Comparison of ENCODE assay signal across 47 mouse cellular contexts in genomic region chr17:36462234-36462633, GRCm38 (mm10). TPM values are rescaled to one million over a fixed set of nuclear protein-coding genes. Genes with fewer than 3 reads are reported as not detected.
"Had no signal": no experiment of that assay in that cellular context is flagged by ENCODE, and none has a peak within 500 bp of the region (broad histone marks: within the 10 kb centered on the region; RNA-seq: fewer than 3 reads in every experiment).

Gene H2-M10.4, minus strand, starts transcription at chr17:36462334.

- H3K27me3 ChIP-seq: limb, embryonic 12.5 days; limb, embryonic 13.5 days; limb, embryonic 15.5 days; liver, embryonic 12.5 days; liver, embryonic 13.5 days; liver, embryonic 15.5 days; lung, embryonic 15.5 days; megakaryocyte, embryonic 14.5 days; midbrain, embryonic 12.5 days; midbrain, embryonic 13.5 days; midbrain, embryonic 15.5 days; neural tube, embryonic 12.5 days had no signal

- H3K9me3 ChIP-seq: limb, embryonic 10.5 days; limb, embryonic 12.5 days; limb, embryonic 13.5 days; limb, embryonic 15.5 days; liver, embryonic 12.5 days; liver, embryonic 13.5 days; liver, embryonic 15.5 days; lung, embryonic 15.5 days; megakaryocyte, embryonic 14.5 days; midbrain, embryonic 10.5 days; midbrain, embryonic 12.5 days; midbrain, embryonic 13.5 days; midbrain, embryonic 15.5 days; neural tube, embryonic 12.5 days had no signal

- H3K4me1 ChIP-seq: limb, embryonic 10.5 days; limb, embryonic 12.5 days; limb, embryonic 13.5 days; limb, embryonic 15.5 days; liver, embryonic 12.5 days; liver, embryonic 13.5 days; liver, embryonic 15.5 days; lung, embryonic 15.5 days; megakaryocyte, embryonic 14.5 days; midbrain, embryonic 10.5 days; midbrain, embryonic 12.5 days; midbrain, embryonic 13.5 days; midbrain, embryonic 15.5 days; neural tube, embryonic 12.5 days had no signal

- DNase-seq: left cerebral cortex, postnatal 4 days; liver; liver, embryonic 13.5 days; liver, postnatal 0 days; lung, adult 18-20 months; lung, adult 2 months; lung, embryonic 14.5 days; lung, postnatal 10 days; lung, postnatal 14 days; lung, postnatal 36 days; lung, postnatal 4 days; midbrain, embryonic 14.5 days had no signal

- H3K4me3 ChIP-seq: limb, embryonic 10.5 days; limb, embryonic 12.5 days; limb, embryonic 13.5 days; limb, embryonic 15.5 days; liver, embryonic 12.5 days; liver, embryonic 13.5 days; liver, embryonic 15.5 days; lung, embryonic 15.5 days; megakaryocyte, embryonic 14.5 days; midbrain, embryonic 10.5 days; midbrain, embryonic 12.5 days; midbrain, embryonic 13.5 days; midbrain, embryonic 15.5 days; myocyte; neural tube, embryonic 12.5 days had no signal

- H3K27ac ChIP-seq: limb, embryonic 10.5 days; limb, embryonic 12.5 days; limb, embryonic 13.5 days; limb, embryonic 15.5 days; liver, embryonic 12.5 days; liver, embryonic 13.5 days; liver, embryonic 14.5 days; liver, embryonic 15.5 days; lung, embryonic 15.5 days; macrophage; midbrain, embryonic 10.5 days; midbrain, embryonic 12.5 days; midbrain, embryonic 13.5 days; midbrain, embryonic 15.5 days; neural tube, embryonic 12.5 days had no signal

- H3K36me3 ChIP-seq: limb, embryonic 10.5 days; limb, embryonic 12.5 days; limb, embryonic 13.5 days; limb, embryonic 15.5 days; liver, embryonic 12.5 days; liver, embryonic 13.5 days; liver, embryonic 15.5 days; lung, embryonic 15.5 days; midbrain, embryonic 10.5 days; midbrain, embryonic 12.5 days; midbrain, embryonic 13.5 days; midbrain, embryonic 15.5 days; neural tube, embryonic 12.5 days had no signal

RNA-seq across cellular contexts. Expression of gene H2-M10.4, which starts in this region (rescaled TPM):
- total RNA-seq: left cerebral cortex, postnatal 10 days; left cerebral cortex, postnatal 14 days; left cerebral cortex, postnatal 25 days; left cerebral cortex, postnatal 36 days; left cerebral cortex, postnatal 4 days; liver, adult 2 months; megakaryocyte progenitor cell, adult 5-6 weeks; megakaryocyte, adult 5-6 weeks; megakaryocyte-erythroid progenitor cell, adult 5-6 weeks; midbrain, postnatal 0 days; monocyte, adult 5-6 weeks had no signal
- polyA plus RNA-seq: limb, embryonic 10.5 days; limb, embryonic 11.5 days; limb, embryonic 12.5 days; limb, embryonic 13.5 days; limb, embryonic 14.5 days; limb, embryonic 15.5 days; liver, adult 2 months; liver, embryonic 11.5 days; liver, embryonic 12.5 days; liver, embryonic 13.5 days; liver, embryonic 14.5 days; liver, embryonic 15.5 days; liver, embryonic 16.5 days; liver, postnatal 0 days; lung, adult 2 months; lung, embryonic 14.5 days; lung, embryonic 15.5 days; lung, embryonic 16.5 days; lung, postnatal 0 days; macrophage; midbrain, embryonic 10.5 days; midbrain, embryonic 11.5 days; midbrain, embryonic 12.5 days; midbrain, embryonic 13.5 days; midbrain, embryonic 14.5 days; midbrain, embryonic 15.5 days; midbrain, embryonic 16.5 days; midbrain, postnatal 0 days; myocyte; neural tube, embryonic 11.5 days; neural tube, embryonic 12.5 days had no signal
